Mouse (Mus musculus) effector memory CD4-positive, alpha-beta T cell, adult 7 months (primary cell): ENCODE results near the gene Cldn6. TPM values are rescaled to one million over a fixed set of nuclear protein-coding genes. Genes with fewer than 3 reads are reported as not detected.

Experiments
- polyA plus RNA-seq: library from polyadenylated mRNA; unstranded; fragments of 100-300 nt; shearing (Covaris generic); gene quantifications from one replicate; pipeline ENCODE4 v1.2.1, GENCODE M21; 2017

Cldn6 gene
- polyA plus RNA-seq = not detected

GRCm38 (mm10) chr17:23679127-23679835, at the start of gene Cldn6:
Cldn6 (plus strand) TSS chr17:23679249.

GRCm38 (mm10) chr17:23644613-23645495, 34.2 kb upstream of the Cldn6 start, which contains the start of gene Mmp25:
Mmp25 (minus strand) TSS chr17:23645277.

GRCm38 (mm10) chr17:23660117-23660875, 18.8 kb upstream of the Cldn6 start, which contains the start of gene Bicdl2:
Bicdl2 (plus strand) TSS chr17:23660506.

DNA sequence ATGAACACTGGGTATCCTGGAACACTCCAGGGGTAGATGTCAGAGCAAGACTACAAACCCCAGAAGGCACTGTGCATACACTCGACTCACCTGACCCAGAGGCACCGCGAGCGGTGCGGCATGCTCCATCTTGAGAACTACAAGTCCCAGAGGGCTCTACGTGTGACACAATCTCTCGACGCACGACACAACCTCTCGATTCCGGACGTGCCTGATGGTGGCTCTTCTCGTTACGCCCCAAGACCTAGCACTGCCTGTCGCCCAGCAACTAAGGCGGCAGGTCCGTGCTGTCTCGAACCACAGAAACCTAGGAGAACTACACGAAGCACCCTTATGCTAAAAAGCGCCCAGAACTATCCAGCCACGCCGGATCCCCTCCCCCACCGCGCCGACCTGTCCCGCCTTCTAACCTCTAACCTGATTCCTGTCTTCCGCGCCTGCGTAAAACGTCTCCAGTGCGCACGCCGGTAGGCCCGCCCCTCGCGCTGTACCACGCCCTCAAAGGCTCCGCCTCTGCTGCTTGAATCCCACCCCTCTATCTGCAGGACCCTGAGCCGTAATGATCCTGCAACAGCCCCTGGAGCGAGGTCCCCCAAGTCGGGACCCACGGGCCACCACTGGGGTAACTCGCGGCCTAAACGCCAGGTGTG, 5.5 kb upstream of the Cldn6 start, which contains the start of the genes Hcfc1r1 and Thoc6:
Hcfc1r1 (plus strand) TSS at position 173 of the 650 bp plus-strand sequence.
Thoc6 (minus strand) TSS at position 459 of the 650 bp plus-strand sequence.

GRCm38 (mm10) chr17:23677236-23677679, 1.8 kb upstream of the Cldn6 start, which contains the start of gene Tnfrsf12a:
Tnfrsf12a (minus strand) TSS chr17:23677468.

DNA sequence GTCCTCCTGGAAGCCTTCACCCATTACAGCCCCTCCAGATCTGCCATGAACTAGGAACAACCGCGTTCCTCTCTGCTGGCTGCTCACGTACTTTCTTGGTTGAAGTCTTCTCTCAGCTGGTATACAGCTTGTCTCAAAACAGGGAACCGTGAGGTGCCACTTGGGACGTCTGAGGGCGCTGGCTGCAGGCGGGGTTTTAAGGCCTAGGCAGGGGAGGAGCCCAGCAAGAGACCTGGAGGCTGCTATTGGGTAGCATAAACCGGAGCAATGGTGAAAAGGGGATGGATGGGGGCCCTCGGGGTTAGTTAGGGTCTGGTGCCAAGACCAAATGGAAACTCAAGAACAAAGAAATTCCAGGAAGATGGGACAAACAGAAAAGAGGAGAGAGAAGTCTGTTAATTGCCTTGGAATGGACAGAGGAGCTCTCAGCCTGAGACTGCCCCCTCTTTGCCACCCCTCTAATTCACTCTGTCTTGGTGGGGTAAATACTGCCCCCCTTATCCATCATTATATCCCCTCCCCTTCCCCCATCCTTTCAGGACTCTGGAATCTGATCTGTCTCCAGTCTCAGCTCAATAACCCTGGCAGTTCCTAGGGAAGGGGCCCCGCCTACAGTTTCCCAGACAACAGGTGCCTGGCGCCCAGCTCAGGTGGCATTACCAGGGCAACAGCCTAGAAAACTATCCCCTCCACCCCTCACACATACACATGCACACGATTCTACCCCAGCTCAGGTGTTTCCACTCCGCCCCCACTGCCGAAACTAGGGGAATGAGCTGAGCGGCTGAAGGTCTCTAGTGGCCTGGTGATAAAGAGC, 5.0 kb downstream of the Cldn6 start, which contains the start of gene Cldn9:
Cldn9 (minus strand) TSS at position 171 of the 817 bp plus-strand sequence.

GRCm38 (mm10) chr17:23722376-23723125, 43.5 kb downstream of the Cldn6 start, which contains the start of gene 1520401A03Rik:
1520401A03Rik (minus strand) TSS chr17:23722783.

GRCm38 (mm10) chr17:23725999-23726757, 47.1 kb downstream of the Cldn6 start, which contains the start of gene Pkmyt1:
Pkmyt1 (plus strand) TSS chr17:23726336.

Other genes with a start within 250 kb of the Cldn6 start
- gene Vmn2r117, start 199.6 kb upstream of the Cldn6 start, polyA plus RNA-seq = not detected
- 7.3 TPM for gene Zfp213, start 115.0 kb upstream of the Cldn6 start, polyA plus RNA-seq
- gene Zfp13, start 79.8 kb upstream of the Cldn6 start, polyA plus RNA-seq = not detected
- 4.2 TPM for gene Zscan10, start 78.4 kb upstream of the Cldn6 start, polyA plus RNA-seq
- gene Mmp25, start 34.0 kb upstream of the Cldn6 start, polyA plus RNA-seq = 1.5 TPM
- gene Bicdl2, start 18.7 kb upstream of the Cldn6 start, polyA plus RNA-seq = not detected
- gene Hcfc1r1, start 5.7 kb upstream of the Cldn6 start, polyA plus RNA-seq = 57.1 TPM
- gene Thoc6, start 5.4 kb upstream of the Cldn6 start, polyA plus RNA-seq = 31.2 TPM
- 13.4 TPM for gene Tnfrsf12a, start 1.8 kb upstream of the Cldn6 start, polyA plus RNA-seq
- not detected for gene Cldn9, start 4.8 kb downstream of the Cldn6 start, polyA plus RNA-seq
- gene 1520401A03Rik, start 43.5 kb downstream of the Cldn6 start, polyA plus RNA-seq = 0.13 TPM
- gene Pkmyt1, start 47.1 kb downstream of the Cldn6 start, polyA plus RNA-seq = 57.9 TPM
- 3.5 TPM for gene Paqr4, start 61.6 kb downstream of the Cldn6 start, polyA plus RNA-seq
- 2.8 TPM for gene Kremen2, start 66.6 kb downstream of the Cldn6 start, polyA plus RNA-seq
- 34.0 TPM for gene Flywch1, start 92.4 kb downstream of the Cldn6 start, polyA plus RNA-seq
- 4.1 TPM for gene Flywch2, start 106.8 kb downstream of the Cldn6 start, polyA plus RNA-seq
- 994 TPM for gene Srrm2, start 111.3 kb downstream of the Cldn6 start, polyA plus RNA-seq
- gene Elob, start 149.9 kb downstream of the Cldn6 start, polyA plus RNA-seq = 395 TPM
- 0.35 TPM for gene Prss33, start 156.8 kb downstream of the Cldn6 start, polyA plus RNA-seq
- gene Prss32, start 164.6 kb downstream of the Cldn6 start, polyA plus RNA-seq = not detected
- gene Prss41, start 164.9 kb downstream of the Cldn6 start, polyA plus RNA-seq = 4.6 TPM
- gene Prss21, start 188.8 kb downstream of the Cldn6 start, polyA plus RNA-seq = not detected
- gene Dcpp1, start 201.6 kb downstream of the Cldn6 start, polyA plus RNA-seq = not detected
- not detected for gene Dcpp2, start 201.6 kb downstream of the Cldn6 start, polyA plus RNA-seq
- gene Dcpp3, start 238.2 kb downstream of the Cldn6 start, polyA plus RNA-seq = not detected